Mouse (Mus musculus): ENCODE measurements around the gene C1ql3. TPM values are rescaled to one million over a fixed set of nuclear protein-coding genes. Genes with fewer than 3 reads are reported as not detected.

Gene C1ql3
- polyA plus RNA-seq, 1 experiment from 2014 or later = 1.7 TPM

DNA sequence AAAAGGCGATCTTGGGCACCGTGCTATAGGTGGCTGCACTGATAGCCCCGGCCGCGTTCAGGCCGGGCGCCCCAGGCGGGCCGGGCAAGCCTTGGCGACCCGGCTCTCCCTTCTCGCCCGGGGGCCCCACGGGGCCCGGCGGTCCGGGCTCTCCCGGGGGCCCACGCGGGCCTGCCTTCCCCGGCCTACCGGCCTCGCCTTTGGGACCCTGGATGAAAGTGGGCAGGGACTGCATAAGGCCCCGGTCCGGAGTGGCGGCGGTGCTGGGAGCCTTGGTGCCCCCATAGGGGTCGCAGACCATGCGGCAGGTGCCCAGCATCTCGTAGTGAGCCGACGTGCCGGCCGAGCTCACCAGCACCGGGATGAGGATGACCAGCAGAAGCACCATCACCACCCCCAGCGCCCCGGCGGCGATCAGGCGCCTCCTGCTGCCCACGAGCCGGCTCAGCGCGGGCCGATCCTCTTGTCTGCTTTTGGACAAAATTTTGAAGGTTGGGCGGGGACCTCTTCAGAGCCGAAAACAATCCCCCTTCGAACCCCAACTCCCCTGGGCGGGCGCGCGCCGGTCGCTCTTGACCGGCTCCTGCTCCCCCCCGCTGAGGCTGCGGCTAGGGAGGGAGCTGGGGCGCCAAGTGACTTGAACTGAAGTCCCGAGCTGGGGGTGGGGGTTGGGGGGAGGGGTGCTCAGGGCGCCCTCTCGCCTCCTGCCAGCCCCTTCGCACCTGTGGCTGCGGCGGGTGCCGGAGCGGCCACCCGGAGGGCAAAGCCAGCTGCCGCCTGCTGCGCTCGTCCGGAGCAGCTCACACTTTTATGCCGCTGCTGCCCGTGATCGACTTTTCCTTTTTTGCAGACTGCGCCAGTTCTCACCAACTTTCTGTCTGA is 905 bp downstream of the C1ql3 start:
- under 1% methylated on average over 68 of the region's 75 CpGs for WGBS
- Histone ChIP-seq H3K27me3 (replicated peaks; ENCODE audit: control insufficient read depth, insufficient read depth, low read length) (peaks cover 33% of the 10 kb centered on the region), H3K27ac (ENCODE audit: low read depth, low read length) (no peak overlapping the region), H3K4me2 (ENCODE audit: low read length) (peak overlapping the region; percentile 99), H3K36me3 (ENCODE audit: control insufficient read depth, insufficient read depth, low read length) (no peaks in the 10 kb centered on the region), H3K4me1 (ENCODE audit: control insufficient read depth, insufficient read depth, low read length) (peaks cover 14% of the 10 kb centered on the region), H3K4me3 (ENCODE audit: low read depth, low read length) (peak overlapping the region; percentile 52), H3K9ac (ENCODE audit: low read length) (peak overlapping the region; percentile 56), H3K9me3 (replicated peaks; ENCODE audit: control insufficient read depth, low read length) (no peaks in the 10 kb centered on the region)
- DNase-seq (ENCODE audit: low spot score) (peak; percentile 38), ATAC-seq (peak; percentile 60)

DNA sequence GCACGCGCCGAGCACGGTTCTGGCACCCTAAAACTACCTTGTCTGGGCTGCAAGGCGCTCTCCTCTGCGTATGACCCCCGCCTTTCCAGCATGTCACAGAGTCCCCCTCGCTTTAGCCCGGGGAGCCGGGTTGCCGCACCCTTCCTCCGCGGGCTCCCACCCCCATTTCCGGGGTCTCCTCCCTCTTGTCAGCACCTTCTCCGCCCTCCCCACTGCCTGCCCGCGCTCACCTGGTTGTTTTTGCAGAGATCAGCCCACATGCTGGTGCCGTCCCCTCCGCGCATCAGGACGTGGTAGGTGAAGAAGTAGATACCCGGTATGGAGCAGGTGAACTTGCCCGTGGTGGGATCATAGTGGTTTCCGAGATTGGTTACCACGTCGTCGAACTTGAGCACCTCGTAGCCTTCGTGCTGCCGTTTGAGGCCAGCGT is 1.6 kb downstream of the C1ql3 start:
- Histone ChIP-seq H3K4me3 (ENCODE audit: low read depth, low read length) (peak overlapping the region; percentile 52), H3K9me3 (replicated peaks; ENCODE audit: control insufficient read depth, low read length) (no peaks in the 10 kb centered on the region), H3K9ac (ENCODE audit: low read length) (peak overlapping the region; percentile 56), H3K4me2 (ENCODE audit: low read length) (peak overlapping the region; percentile 99), H3K4me1 (ENCODE audit: control insufficient read depth, insufficient read depth, low read length) (peaks cover 14% of the 10 kb centered on the region), H3K36me3 (ENCODE audit: control insufficient read depth, insufficient read depth, low read length) (no peaks in the 10 kb centered on the region), H3K27ac (ENCODE audit: low read depth, low read length) (no peak overlapping the region), H3K27me3 (replicated peaks; ENCODE audit: control insufficient read depth, insufficient read depth, low read length) (peaks cover 33% of the 10 kb centered on the region)
- 2% methylated on average over 31 of the region's 31 CpGs for WGBS
- ATAC-seq (peak; percentile 18), DNase-seq (ENCODE audit: low spot score) (no peak)

DNA sequence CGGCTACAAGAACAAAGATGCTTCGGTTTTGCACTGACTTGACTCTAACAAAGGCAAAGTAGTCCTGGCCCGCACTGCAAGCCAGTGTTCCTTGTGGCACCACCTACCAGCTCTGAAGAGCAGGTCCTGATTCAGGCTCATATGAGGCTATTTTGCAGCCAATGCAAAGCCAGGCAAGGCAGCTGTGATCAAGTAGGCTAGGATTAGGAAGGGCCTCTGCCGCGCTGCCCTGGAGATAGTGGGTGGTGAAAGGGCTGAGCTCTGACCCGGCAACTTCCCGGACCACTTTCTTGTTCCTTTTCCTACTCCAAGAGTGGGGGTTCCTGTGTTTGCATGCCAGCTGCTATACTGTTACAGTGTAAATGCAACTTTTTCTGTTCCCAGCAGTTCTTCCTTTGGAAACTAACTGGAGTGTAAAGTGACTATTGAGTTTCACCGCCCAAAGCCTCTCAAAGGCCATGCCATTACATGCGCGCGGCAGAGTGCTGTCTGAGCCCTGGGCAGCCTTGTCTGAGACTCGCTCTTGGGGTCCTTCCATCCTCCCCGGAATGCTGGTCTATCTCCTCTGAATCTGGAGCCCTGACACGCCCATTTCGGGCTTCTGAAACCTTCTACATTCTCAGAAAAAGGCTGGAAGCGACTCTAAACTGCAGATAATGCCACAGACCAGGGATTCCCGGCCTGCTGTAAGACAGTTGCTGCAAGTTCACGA is 2.2 kb downstream of the C1ql3 start:
- Histone ChIP-seq H3K27me3 (replicated peaks; ENCODE audit: control insufficient read depth, insufficient read depth, low read length) (peaks cover 33% of the 10 kb centered on the region), H3K27ac (ENCODE audit: low read depth, low read length) (no peak overlapping the region), H3K9ac (ENCODE audit: low read length) (peak overlapping the region; percentile 56; the same call in 1 of the 2 replicates), H3K4me2 (ENCODE audit: low read length) (peak overlapping the region; percentile 99), H3K4me1 (ENCODE audit: control insufficient read depth, insufficient read depth, low read length) (peaks cover 14% of the 10 kb centered on the region), H3K36me3 (ENCODE audit: control insufficient read depth, insufficient read depth, low read length) (no peaks in the 10 kb centered on the region), H3K4me3 (ENCODE audit: low read depth, low read length) (peak overlapping the region; percentile 52), H3K9me3 (replicated peaks; ENCODE audit: control insufficient read depth, low read length) (no peaks in the 10 kb centered on the region)
- peak; percentile 16 for DNase-seq (ENCODE audit: low spot score)
- peak; percentile 18; the same call in 1 of the 2 replicates for ATAC-seq
- 7% methylated on average over 18 of the region's 18 CpGs for WGBS

DNA sequence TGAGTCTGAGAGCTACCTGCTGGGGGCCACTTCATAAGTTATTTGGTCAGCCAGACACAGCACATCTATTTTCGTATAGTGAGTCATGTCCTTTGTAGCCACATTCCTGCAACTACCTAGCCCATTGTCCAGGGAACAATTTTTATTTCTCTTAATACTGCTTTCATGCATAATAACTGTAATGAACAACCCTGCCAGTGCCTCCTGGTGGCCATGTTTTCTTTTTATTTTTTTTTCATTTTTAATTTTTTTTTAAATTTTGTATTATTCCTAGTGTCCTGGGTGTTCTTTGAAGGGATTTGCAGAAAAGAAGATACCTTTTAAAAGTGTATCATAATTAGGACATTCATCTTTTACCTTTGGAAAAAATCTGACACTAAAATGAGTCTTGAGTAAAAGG is 3.2 kb downstream of the C1ql3 start:
- Histone ChIP-seq H3K9me3 (replicated peaks; ENCODE audit: control insufficient read depth, low read length) (no peaks in the 10 kb centered on the region), H3K27ac (ENCODE audit: low read depth, low read length) (no peak overlapping the region), H3K36me3 (ENCODE audit: control insufficient read depth, insufficient read depth, low read length) (no peaks in the 10 kb centered on the region), H3K4me3 (ENCODE audit: low read depth, low read length) (no peak overlapping the region), H3K9ac (ENCODE audit: low read length) (no peak overlapping the region), H3K27me3 (replicated peaks; ENCODE audit: control insufficient read depth, insufficient read depth, low read length) (peaks cover 33% of the 10 kb centered on the region), H3K4me1 (ENCODE audit: control insufficient read depth, insufficient read depth, low read length) (peaks cover 14% of the 10 kb centered on the region), H3K4me2 (ENCODE audit: low read length) (no peak overlapping the region)
- 73% methylated on average over 1 of the region's 1 CpGs for whole genome bisulfite sequencing
- DNase-seq (ENCODE audit: low spot score) (peak; percentile 13), ATAC-seq (no peak)

DNA sequence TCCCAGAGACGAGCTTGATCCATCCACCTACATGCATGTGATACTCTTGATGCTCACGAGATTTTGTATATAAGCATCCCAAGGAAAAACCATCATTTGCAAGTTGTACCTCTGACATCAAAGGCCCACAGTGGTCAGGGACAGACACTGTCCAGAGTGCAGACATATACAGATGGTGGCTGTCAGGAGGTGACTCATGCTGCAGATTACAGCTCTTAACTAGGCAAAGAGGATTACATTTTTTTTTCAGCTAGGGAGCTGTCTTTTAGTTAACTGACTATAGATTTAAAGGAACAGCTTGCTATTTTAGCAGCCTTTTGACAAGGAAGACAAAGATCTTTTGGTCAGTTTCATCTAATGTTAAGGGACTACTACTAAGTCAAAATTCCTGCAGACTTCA is 11.6 kb downstream of the C1ql3 start:
- Histone ChIP-seq H3K4me2 (ENCODE audit: low read length) (no peak overlapping the region), H3K27ac (ENCODE audit: low read depth, low read length) (no peak overlapping the region), H3K9me3 (replicated peaks; ENCODE audit: control insufficient read depth, low read length) (no peaks in the 10 kb centered on the region), H3K36me3 (ENCODE audit: control insufficient read depth, insufficient read depth, low read length) (no peaks in the 10 kb centered on the region), H3K4me3 (ENCODE audit: low read depth, low read length) (no peak overlapping the region), H3K4me1 (ENCODE audit: control insufficient read depth, insufficient read depth, low read length) (no peaks in the 10 kb centered on the region), H3K27me3 (replicated peaks; ENCODE audit: control insufficient read depth, insufficient read depth, low read length) (no peaks in the 10 kb centered on the region), H3K9ac (ENCODE audit: low read length) (no peak overlapping the region)
- DNase-seq (ENCODE audit: low spot score) = no peak
- 83% methylated on average over 2 of the region's 2 CpGs for WGBS
- ATAC-seq = no peak

DNA sequence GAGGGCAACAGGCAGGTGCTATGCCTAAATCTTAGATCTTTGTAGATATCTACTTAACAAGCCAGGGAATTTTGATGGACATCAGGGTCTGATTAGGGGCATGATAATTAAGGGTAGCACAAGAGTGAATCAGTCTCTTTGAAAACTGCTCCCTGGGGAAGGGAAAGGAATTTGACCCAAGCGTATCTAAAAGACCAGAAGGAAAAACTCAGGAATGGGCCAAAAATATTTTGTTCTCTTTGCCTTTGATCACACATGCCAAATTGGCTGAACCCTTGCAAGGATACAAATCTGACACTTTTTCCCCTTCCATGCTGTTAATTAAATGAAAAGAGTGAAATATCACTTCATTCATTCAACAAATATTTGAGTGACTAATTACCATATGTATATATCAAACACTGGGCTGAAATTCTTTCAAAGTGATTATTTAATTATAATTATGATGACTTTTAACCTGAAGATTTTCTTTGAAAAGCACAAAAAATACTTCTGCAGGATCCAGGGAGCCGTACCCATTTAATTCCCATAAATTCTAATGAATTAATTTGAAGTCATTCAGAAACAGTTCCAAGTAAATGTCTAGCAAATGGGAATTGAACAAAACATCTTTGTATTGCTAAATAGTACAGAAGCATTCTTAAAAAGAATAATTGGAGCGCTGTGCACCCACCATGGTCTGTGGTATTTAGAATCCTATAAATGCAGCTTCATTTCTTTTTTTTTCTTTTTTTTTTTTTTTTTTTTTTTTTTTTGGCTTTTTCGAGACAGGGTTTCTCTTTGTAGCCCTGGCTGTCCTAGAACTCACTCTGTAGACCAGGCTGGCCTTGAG is 26.5 kb downstream of the C1ql3 start:
- Histone ChIP-seq H3K27ac (ENCODE audit: low read depth, low read length) (no peak overlapping the region), H3K9me3 (replicated peaks; ENCODE audit: control insufficient read depth, low read length) (no peaks in the 10 kb centered on the region), H3K4me2 (ENCODE audit: low read length) (no peak overlapping the region), H3K4me3 (ENCODE audit: low read depth, low read length) (no peak overlapping the region), H3K4me1 (ENCODE audit: control insufficient read depth, insufficient read depth, low read length) (no peaks in the 10 kb centered on the region), H3K27me3 (replicated peaks; ENCODE audit: control insufficient read depth, insufficient read depth, low read length) (no peaks in the 10 kb centered on the region), H3K36me3 (ENCODE audit: control insufficient read depth, insufficient read depth, low read length) (no peaks in the 10 kb centered on the region), H3K9ac (ENCODE audit: low read length) (no peak overlapping the region)
- peak; percentile 64; the same call in 1 of the 2 replicates for ATAC-seq
- WGBS = 42% methylated on average over 4 of the region's 4 CpGs
- DNase-seq (ENCODE audit: low spot score) = peak; percentile 78

DNA sequence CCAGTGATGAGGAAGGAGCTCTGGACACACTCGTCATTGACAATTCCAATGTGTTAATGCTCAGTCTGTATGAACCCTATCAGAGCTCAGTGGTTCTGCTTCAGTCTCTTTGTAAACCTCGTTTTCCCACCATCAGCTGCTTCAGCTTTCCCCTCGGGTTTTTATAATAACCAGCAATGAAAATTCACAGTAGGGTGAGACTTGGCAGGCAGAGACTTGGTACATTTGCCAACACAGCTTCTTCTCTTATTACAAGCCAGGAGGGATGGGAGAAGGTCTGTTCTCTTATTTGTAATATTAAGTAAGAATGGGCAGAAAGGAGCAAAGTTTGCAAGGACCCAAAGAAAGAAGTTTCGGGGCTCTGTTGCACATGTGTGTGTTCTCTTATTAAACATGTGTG is 32.8 kb downstream of the C1ql3 start:
- no peak overlapping the region for H3K27ac ChIP-seq (ENCODE audit: low read depth, low read length)
- H3K9me3 ChIP-seq (replicated peaks; ENCODE audit: control insufficient read depth, low read length) = no peaks in the 10 kb centered on the region
- no peak overlapping the region for H3K4me3 ChIP-seq (ENCODE audit: low read depth, low read length)
- no peaks in the 10 kb centered on the region for H3K36me3 ChIP-seq (ENCODE audit: control insufficient read depth, insufficient read depth, low read length)
- DNase-seq (ENCODE audit: low spot score) = peak; percentile 58
- H3K27me3 ChIP-seq (replicated peaks; ENCODE audit: control insufficient read depth, insufficient read depth, low read length) = 0 out of 2 replicates have a peak, but pooled peaks cover under 1% of the 10 kb centered on the region
- peak; percentile 32; the same call in 1 of the 2 replicates for ATAC-seq
- H3K4me1 ChIP-seq (ENCODE audit: control insufficient read depth, insufficient read depth, low read length) = no peaks in the 10 kb centered on the region
- no peak overlapping the region for H3K9ac ChIP-seq (ENCODE audit: low read length)
- WGBS = 62% methylated on average over 4 of the region's 4 CpGs
- no peak overlapping the region for H3K4me2 ChIP-seq (ENCODE audit: low read length)

DNA sequence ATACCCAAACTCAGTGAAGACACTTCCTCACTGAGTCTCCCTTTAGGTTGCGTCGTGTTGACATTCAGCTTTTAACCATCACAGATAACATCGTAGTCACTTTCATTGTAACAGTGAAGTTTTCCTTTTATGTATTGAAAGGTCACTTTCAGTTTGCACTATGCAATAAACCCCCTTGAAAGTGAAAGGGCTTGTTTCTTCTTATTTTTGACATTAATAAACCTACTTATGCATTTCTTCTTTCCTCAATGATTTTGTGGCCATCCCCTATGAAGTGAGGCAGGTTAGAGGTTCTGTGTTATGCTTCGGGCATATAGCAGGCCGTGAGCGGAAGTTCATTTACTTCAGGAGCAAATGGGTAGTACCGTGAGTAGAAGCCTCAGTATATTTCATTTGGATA is 34.2 kb downstream of the C1ql3 start:
- Histone ChIP-seq H3K4me2 (ENCODE audit: low read length) (no peak overlapping the region), H3K4me1 (ENCODE audit: control insufficient read depth, insufficient read depth, low read length) (no peaks in the 10 kb centered on the region), H3K36me3 (ENCODE audit: control insufficient read depth, insufficient read depth, low read length) (no peaks in the 10 kb centered on the region), H3K27me3 (replicated peaks; ENCODE audit: control insufficient read depth, insufficient read depth, low read length) (0 out of 2 replicates have a peak, but pooled peaks cover 6% of the 10 kb centered on the region), H3K9ac (ENCODE audit: low read length) (no peak overlapping the region), H3K9me3 (replicated peaks; ENCODE audit: control insufficient read depth, low read length) (no peaks in the 10 kb centered on the region), H3K27ac (ENCODE audit: low read depth, low read length) (no peak overlapping the region), H3K4me3 (ENCODE audit: low read depth, low read length) (no peak overlapping the region)
- DNase-seq (ENCODE audit: low spot score) (no peak), ATAC-seq (no peak)
- WGBS = 94% methylated on average over 7 of the region's 7 CpGs
